Mouse (Mus musculus) megakaryocyte progenitor cell, adult 5-6 weeks (primary cell): ENCODE data around the gene Slc31a1. TPM values are rescaled to one million over a fixed set of nuclear protein-coding genes. Genes with fewer than 3 reads are reported as not detected.

Source experiments
- ATAC-seq: replicated peaks from 2 replicates; pipeline ENCODE4 v1.8.0; 2016; ENCODE audit warnings: mild to moderate bottlenecking, moderate TSS enrichment, inconsistent platforms; ENCODE audit not compliant: poor library complexity
- total RNA-seq, 2 experiments: library from RNA; stranded (forward) in 1 of 2; stranded (reverse) in 1 of 2; fragments of 157-497, 149-512 nt in 1 of 2; fragments of 200-1000 nt in 1 of 2; gene quantifications; 2 replicates each; pipeline versions ENCODE4 v1.2.3 to v1.2.4; 2015 to 2017

The Slc31a1 gene
- total RNA-seq, 2 experiments from 2014 or later = 18.9 to 19.3 TPM

DNA sequence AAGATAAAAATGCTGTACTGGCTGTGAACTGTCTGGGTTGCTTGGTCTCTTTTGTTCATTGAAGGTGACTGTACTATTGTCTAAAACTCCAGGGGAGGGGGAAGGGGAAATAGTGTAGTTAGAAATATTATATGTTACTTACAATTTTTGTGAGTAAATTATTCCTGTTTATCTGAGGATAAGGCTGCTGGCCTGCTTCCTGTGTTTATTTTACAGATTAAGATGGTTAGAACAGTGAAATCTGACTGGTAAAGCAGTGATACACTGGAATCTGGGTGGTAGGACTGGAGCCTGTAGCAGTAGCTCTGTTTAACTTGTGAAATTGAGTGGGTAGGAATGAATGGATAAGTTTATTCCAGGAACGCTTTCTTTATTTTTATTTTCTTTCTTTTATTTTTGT lies 1.5 kb downstream of the Slc31a1 start:
- no peak for ATAC-seq

DNA sequence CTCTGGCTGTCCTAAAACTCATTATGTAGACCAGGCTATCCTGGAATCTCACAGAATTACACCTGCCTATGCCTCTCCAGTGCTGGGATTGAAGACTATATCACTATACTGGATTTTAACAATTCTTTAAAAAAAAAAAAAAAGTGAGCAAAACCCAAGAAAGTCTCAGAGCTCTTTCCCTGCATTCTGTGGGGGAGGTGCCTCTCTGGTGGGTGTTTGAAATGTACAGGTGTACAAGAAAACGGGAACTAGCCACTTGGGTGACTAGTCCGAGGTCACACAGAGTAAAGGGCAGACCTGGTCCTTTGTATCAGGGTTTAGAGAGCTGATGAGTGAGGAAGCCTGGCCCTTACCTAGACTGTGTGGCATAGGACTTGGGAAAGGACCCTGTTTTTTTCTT lies 1.9 kb downstream of the Slc31a1 start:
- ATAC-seq = no peak

DNA sequence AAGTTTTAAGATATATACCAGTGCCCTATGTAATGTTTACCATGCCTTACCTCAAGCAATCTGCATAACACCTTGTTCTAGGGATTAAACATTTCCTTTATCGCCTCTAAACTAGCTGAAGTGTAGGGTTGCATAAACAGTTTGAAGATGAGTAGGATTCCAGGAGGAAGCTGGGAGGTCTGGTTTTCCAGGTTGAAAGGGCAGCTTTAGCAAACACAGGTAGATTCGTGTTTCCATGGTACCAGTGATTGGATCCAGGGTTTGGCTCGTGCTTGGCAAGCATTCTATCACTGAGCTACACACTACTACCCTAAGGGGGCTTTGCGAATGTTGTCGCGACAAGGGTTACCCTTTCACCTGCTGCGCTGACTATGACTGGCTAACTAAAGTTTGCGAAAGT lies 3.8 kb downstream of the Slc31a1 start:
- no peak for ATAC-seq

DNA sequence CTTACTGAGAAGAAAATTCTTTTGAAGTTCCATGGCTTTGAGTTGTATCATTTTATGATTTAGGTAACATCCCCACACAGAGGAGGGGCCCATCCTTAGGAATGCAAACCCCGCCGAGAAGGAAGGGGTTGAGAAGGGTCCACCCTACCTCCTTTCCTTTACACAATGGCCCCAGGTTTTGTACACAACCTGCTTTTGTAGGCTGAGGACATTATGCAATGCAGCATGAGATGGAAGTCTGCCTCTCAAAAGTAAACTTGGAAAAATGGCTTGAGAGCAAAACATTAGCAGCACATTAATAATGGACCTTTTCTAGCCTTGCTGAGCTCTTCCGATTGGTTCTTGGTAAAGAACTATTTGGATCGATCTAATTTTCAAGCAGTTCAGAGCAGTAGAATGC lies 5.8 kb downstream of the Slc31a1 start:
- ATAC-seq = no peak

DNA sequence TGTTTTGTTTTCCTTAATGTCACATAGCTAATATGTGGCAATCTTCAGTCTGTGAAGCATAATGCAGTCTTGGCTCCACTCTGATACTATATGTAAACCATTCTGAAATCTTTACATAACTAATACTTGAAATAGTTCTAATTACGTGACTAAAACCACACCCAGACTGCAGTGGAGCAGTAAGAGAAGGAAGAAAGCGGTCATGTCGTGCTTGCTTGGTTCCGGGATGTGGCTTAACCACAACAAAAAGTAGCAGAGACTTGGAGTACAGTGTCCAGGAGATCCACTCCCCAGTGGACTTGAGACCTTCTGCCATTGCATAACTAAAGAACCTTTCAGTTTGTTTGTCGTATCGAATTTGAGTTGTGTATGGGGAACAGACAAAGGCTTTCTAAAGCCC lies 7.1 kb downstream of the Slc31a1 start:
- peak; percentile 77 for ATAC-seq

DNA sequence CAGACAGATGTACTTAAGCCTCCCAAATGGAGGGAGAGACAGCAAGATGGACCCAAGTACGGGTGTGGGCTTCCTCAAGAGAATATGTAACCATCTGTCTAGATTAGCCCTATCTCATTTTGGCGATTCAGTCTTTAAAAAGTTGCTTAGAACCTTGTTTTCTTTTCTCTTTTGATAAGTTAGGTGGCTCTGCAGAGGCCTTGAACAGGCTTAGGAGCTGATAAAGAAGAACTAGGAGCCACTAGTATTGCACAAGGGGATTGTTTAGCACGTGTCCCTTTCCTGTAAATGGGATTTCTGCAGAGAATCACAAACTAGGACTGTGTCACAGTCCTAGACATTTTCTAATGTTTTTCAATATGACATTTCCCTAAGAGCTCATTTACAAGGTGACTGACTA lies 8.6 kb downstream of the Slc31a1 start:
- ATAC-seq = peak; percentile 37

DNA sequence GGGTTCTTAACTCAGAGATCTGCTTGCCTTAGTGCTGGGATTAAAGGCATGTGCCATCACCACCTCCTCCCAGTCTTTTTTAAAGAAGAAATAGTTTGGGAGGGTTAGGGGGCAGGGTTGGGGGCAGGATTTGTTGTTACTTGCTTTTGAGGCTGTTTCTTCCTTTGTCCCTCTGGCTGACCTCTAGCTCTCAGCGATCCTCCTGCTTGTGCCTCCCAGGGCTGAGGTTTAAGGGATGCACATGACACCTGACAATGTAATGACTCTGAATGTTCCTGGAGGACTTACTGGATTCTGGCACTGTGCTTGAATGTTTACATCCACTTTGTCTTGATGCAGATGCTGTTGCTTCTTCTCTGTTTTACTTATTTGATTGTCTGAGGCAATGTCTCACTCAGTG lies 11.9 kb downstream of the Slc31a1 start:
- ATAC-seq = no peak

DNA sequence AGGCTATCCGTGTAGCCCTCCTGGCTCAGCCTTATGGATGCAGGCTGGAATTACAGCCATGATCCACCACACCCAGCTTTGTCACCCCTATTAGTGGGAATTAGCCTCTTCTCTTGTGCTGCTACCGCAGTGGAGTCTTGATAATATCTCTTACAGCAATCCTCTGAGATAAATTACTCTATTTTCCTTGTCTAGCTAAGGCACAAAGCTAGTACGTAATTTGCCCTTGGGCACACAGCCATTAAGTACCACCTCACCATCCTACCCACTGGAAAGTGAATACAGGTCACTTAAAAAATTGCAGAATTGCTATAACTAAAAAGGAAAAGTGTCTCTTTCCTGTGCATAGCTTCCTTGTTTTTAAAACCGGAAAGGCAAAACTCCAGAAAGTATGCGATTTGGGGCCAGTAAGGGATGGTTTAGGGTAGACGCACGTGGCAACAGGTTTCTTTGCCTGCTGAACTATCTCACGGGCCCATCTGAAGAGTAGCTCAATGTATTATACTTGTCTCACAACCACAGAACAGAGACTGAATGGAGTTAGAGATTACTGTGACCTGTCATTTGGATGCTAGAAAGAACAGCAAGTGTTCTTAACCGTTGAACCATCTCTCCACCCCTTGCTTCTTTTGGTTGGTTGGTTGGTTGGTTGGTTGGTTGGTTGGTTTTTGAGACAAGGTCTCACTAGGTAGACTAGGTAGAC lies 12.4 kb downstream of the Slc31a1 start:
- peak; percentile 52 for ATAC-seq

DNA sequence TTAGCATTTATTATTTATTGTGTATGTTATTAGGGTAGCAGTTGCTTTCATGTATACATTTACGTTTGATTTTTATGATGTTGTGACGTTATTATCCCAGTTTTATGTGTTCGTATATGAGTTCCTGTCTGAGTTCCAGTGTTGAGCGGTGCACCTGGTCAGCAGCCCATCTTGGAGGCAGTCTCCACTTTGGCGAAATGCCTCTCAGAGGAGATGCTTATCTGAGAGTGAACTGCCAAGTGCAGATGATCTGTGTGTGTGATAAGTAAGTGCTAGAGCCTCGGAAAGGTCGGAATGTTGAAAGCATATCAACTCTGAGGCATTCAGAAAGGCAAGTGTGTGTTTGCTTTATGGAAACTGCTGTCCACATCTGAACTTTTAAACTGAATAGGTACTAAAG lies 13.1 kb downstream of the Slc31a1 start:
- no peak for ATAC-seq

DNA sequence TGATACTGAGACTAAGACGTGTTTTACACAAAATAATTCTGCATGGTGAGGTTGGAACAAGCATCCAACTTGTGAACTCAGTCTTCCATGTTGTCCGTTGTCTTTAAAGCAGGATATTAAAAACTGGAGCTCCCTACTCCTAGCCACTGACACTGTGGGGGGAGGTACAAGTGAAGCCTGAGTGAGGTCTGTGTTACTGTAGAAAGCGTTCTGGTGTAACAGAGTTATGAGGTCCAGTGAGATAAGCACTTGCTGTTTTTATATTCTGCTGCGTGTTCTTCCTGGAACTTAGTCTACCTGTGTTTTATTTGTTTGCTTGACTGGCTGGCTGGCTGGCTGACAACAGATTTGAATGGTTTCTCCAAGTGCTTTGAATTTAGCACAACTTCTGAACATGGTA lies 13.8 kb downstream of the Slc31a1 start:
- peak; percentile 50 for ATAC-seq

DNA sequence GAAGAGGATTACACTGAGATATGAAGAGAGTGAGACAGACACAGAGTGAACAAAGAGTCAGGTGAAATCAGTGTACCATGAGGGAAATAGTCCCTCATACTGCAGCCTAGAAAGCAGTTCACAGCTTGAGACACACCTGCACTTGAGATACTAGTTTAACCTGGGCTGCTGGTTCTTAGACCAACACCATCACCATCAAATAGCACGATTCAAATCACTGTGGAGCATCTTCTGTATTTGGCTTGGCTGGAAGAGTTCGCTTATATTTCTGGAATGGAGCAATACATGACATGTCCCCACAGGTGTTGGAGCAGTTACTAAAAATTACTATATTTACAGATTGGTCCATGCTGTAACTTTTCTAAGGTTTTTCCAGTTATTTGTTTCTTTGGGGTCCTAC lies 15.6 kb downstream of the Slc31a1 start:
- ATAC-seq = no peak

DNA sequence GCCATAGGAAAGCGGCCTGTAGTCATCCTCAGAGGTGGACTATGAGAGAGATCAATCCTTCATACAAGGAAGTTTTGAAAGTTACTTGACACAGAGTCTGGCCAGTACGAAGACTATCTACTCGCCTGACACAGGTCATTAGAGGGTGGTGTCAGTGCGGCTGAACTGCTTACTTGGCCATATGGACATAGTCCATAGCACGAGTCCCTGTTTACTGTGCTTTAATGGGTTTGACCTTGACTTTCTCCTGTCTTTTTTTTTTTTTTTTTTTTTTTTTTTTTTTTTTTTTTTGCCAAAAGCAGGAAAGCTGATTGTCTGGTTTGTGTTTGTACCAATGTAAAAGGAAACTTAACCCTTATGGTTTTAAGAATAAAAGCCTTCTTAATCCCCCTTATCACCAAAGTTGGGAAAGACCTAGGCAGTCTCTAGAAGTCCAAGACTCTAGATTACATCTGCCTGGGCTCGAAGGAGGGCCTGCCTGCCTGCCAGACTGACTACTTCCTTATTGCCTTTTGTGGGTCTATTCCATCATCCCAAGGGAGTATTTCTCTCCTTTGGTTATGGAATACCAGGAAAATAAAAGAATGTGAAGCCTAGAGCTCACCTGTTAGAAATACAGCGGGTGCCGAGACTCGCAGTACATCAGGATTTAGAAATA lies 19.3 kb downstream of the Slc31a1 start:
- ATAC-seq = no peak

DNA sequence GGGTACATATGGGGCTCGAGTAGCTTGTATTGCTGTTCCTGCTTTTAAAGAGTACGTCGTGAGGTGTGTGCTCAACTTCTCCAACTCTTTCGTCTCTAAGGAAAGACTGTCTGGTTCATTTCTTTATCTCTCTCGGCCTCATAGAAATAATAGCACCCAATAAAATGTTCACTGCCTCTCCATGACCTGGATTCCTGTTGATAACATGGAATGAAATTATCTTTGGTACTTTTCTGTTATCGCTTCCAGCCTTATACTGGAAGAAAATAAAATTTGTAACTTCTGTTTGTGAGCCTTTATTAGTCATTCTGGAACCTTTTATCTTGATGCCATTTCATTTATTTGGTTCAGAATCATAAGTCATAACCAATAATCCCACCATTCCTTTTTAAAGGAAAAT lies 22.7 kb downstream of the Slc31a1 start:
- ATAC-seq = no peak

DNA sequence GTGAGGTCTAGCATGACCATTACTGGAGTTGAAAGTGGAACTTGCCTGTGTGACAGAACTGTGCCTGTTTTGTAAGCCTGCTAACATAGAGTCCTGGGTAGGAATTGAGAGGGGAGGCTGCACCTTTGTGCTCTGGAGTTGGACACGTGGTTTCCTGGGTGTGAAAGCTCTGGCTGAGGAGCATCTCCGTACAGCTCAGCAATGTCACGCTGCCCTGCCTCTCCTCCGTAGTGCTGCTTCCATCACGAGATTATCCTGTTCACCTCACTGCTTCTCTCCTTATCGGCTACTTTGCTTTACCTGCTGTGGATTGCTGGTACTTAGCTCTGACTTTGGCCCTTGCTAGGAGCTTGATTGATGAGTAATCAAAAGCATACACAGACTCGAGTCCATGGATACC lies 23.2 kb downstream of the Slc31a1 start:
- ATAC-seq = no peak

DNA sequence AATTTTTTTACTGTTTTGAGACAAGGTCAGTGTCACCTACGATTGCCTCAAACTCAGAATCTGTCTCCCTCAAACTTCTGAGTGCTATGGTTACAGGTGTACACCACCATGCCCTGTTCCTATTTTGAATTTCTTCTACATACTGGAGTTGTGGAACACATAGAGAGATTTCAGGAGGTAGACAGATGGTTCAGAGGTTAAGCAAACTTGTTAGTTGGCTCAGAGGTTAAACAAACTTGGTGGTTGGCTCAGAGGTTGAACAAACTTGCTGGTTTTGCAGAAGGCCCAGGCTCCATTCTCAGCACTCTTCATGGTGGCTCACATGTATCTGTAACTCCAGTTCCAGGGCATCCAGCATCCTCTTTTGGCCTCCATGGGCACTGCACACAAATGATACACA lies 23.6 kb downstream of the Slc31a1 start:
- ATAC-seq = no peak

DNA sequence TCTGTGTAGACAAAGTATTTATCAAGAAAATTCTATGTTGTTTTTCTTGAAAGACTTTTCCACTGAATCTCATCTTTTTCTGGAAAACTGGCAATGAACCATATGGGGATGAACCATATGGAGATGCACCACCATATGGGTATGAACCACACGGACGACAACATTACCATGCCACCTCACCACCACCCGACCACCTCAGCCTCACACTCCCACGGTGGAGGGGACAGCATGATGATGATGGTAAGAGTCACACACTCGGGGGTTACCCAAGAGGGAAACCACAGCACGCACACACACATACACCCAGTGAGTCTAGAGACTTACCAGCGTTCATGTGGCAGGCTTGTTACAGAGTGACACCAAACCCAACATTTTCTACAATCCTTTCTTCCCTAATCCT lies 24.9 kb downstream of the Slc31a1 start:
- no peak for ATAC-seq

DNA sequence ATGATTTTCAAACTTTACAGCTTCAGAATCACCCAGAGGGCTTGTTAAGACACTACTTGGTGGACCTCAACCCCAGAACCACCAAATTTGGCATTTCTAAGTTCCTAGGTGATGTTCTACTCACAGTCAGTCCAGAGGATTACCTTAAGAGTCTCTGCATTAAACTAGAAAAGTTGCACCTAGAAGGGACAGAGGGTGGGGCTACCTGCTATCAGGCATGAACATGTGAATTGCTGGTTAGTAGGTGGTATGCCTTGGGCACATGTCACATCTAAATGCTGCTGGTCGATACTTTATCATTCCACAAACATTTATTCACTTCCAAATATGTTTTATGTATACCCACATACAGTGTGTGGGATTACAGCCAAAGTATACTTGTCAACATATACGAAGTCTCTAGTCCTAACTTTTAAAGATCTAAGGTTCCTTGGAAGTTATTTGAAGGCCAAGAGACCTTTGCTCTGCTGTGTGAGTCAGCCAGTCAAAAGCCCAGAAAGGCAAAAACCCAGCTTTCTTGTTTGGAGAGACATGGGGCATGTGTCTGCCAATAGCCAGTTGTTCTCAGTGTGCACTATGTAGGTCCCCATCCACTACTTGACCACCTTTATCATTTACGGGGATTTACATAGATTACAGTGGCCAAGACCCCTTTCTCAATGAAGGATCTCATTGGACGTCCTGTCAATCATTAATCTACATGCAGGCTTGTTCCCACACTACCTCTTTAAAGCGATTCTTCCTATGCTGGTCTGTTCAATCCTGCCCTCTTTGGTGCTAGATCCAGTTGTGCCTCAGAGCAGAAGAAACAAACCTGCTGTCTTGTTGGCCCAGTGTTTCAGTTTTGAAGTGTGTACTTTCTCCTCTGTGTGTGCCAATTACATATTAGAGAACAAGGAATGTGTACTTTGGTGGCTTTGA lies 29.3 kb downstream of the Slc31a1 start:
- no peak for ATAC-seq

DNA sequence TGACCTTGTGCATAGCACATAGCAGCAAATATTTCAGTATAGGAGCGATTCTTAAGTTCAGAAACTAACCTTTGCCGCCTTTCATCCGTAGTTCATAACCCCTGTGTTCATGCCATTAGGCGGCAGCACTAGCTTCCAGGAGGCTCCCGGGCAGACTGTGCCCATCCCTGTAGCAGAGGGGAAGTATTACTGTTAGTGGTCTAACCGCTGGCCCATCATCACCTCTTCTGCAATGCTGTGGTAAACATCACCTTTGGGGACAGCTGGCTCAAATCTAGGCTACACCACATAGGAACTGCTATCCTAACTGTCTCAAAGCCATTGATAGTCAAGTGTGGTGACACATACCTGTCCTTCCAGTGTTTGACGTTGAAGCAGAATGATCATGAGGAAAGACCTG lies 31.4 kb downstream of the Slc31a1 start:
- peak; percentile 96 for ATAC-seq

DNA sequence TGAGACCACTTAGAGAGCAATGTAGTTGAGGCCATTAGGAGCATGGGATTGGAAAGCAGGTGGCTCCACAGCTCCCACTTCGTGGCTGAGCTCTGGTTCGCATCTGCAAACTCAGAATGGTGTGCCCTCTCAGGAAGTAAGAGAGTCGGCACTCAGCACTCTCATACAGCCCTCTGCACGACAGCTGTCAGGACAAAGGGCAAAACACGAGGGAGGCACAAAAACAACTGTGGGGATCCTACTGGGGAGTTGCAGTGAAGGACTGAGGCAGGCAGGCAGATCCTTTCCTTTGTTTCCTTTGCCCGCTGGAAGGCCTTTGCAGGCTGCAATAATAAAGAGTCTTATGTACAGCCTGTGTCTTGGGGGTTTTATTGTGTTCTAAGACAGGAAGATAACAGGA lies 32.9 kb downstream of the Slc31a1 start:
- no peak for ATAC-seq

DNA sequence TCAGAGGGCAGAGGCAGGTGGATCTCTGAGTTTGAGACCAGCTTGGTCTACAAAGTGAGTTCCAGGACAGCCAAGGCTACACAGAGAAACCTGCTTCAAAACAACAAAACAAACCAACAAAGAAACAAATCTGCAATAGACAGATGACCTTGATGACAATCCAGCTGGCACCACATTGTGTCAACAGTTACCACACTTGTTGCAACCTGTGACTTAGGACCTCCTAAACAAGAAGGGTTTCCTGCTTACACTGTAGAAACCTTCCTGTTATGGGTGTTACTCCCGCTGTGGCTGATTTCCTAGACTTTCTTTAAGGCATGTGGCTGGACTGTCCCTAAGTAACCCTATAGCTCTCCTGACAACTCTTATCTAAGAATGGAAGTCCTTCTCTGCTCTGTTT lies 35.3 kb downstream of the Slc31a1 start:
- peak; percentile 47 for ATAC-seq

DNA sequence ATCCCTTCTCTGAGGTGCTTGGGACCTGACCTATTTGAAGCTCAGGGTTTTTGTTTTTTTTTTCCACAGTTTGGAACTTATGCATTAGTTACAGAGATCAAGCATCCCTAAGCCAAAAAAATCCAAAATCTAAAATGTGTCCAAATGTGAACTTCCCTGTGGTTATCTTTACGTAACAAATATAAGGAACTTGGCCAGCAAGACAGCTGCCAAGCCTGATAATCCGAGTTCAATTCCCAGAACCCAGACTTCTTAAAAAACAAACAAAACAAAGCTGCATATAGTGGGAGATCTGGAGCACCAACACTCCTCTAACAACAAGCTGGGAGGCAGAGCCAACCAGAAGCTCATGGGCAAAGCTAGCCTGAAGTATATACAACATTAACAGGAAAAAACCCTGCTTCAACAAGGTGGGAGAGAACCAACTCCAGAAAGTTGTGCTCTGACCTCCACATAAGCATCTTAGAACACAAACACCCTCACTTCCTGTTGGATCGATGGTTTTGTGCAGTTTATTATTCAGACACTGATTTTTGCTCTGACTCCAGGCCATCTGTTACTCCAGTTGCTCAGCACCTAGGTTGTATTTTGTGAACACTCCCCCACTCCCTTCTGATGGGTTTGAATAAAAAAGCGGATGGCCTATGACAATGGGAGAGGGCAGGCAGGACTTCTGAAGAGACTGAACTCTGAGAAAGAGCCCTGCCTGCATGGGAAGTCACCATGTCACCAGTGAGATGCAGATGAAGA lies 37.3 kb downstream of the Slc31a1 start:
- no peak for ATAC-seq
